Mouse (Mus musculus) adrenal gland (tissue): ENCODE results near the gene Ppp1r3g.

Experiments
- intact Hi-C: fragments of 180-260 bp; cut with DNase I; formaldehyde crosslinking; loops from one replicate; pipeline ENCODE4 v1.15.1; 2025

Ppp1r3g gene

DNA sequence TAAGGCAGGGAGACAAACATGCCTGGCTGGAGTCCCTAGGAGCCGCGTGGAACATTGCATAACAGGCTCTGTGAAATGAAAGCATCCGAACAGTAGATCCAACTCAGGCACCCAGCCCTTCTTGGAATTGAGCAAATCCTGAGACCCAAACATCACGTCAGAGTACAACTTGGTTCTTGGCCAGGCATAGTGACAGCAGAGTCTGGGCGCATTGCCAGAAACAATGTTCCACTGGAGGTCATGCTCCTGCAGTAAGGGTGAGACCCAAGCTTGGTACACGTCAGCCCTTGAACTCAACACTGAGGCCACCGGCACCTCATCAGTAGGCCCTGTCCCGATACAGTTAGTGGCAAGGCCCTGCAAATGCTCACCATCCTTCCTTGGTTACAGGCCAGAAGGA, 35.4 kb downstream of the Ppp1r3g start:
- intact Hi-C loops = no loop called here

DNA sequence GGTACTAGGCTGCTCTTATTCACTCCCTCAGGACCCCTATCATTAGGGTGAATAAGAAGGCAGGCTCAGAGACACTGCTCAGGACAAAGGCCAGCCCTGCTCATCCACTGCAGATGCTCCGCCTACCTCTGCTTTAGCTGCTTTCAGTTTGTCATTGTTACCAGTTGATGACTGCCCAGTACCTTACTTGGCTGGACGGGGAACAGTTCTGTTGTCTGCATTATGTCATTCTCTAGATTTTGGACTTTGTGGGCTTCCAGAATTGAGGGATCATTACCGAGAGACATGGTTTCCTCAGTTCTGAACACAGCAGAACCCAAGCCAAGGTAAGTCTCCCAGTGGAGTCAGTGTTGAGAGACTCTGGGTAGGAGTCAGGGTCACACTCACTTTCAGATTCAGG, 36.6 kb downstream of the Ppp1r3g start:
- intact Hi-C loops = no loop called here

DNA sequence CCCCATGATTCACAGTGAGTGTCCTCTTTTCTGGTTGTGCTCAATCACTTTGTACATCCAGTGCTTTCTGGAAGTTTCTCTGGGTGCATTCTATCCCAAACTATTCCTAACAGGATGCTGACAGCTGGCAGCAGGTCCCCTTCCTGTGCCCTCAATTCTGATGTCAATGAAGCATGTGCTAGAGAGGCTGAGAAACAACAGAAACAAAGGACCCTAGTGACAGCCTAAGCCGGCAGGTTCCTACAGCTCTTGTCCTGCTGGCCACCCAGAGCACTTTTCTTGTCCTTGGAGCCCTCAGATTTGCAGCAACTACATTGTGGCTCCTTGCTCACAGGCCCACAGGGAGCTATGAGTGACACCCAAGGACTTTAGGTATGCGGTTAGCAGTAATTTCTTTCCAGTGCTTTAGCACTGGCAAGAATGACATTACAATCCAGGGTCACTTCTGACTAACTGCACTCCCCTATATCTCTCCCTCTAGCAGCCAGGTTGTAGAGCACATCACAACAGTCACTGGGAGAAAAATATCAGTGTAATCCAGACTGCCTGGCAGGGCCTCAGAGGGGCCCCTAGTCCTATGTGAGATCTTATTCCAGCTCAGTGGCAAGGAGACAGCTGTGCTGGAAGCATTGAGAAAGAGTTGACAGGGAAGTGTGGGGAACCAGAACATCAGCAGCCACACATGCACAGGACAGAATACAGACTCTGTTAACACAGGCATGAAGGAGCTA, 37.2 kb downstream of the Ppp1r3g start:
- intact Hi-C loops = no loop called here

DNA sequence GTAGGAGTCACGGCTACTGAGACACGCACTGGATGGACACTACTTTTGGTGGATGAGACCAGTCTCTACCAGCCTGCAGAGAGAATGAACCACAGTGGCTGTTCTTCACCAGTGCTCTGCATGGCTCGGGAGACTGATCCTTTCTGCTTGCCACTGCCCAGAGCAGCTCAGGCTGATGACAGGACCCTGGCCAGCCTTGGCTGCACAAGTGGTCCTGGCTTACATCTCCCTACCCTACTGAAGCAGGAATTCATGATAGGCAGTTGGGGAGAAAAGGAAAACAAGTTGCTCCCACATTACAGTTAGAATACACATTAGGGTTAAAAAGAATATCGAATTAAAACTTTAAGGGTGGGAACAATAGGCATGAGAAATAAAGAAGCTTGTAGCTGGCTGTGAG, 39.0 kb downstream of the Ppp1r3g start:
- intact Hi-C loops = no loop called here

DNA sequence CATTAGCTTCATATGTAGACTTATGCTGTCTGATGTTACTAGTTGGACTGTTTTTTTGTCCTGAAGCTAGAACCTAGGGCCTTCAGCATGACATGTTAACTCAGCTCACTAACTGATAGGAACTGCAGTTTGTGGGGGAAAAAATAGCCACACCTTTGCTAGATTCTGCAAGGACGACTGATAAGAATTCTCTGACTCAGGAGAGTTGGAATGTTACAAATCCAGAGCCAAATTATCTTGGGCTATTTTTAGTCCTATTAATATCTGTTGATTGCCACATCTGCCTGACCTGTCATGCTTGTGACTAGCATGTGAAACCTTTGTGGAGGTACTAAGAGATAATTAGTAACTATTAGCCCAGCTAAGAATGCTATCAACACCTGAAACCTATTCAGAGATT, 42.2 kb downstream of the Ppp1r3g start:
- intact Hi-C loops = no loop called here

DNA sequence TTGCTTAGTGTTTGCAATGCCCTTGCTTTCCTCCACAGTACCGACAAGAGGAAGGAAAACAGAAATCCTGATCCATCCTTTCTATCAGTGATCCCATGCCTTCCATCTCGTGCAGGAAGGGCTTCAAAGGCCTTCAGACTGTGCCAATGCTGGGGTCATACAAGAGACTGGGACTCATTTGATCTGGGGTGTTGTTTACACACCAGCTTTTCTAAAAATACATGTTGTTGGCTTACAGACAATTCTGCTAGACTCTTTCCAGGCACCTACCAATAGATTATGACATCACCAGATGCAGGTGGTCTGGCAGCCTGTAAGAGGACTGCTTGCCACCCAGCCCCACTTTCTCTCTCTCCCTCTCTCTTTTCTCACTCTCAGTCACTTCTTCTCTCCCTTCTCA, 51.3 kb downstream of the Ppp1r3g start:
- intact Hi-C loops = no loop called here

DNA sequence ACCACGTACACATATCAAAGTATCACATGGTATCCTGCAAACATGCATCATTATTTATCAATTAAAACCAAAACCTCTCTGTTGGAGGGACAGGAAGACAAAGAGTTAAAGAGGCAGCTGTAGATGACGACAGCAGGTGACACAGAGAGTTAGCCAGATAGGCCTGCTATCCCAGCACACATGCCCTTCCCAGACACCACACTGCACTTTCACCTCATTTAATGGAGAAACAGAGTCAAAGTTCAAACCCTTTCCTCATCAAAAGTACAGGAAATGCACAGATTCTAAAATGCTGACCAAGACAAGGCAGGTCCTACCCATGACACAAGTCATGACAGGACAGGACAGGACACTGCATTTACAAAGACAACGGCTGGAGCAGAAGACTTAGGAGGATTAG, 57.0 kb downstream of the Ppp1r3g start:
- intact Hi-C loops = loop anchor here (5.0 kb wide), 2 partner anchors 97 to 267 kb away; no protein-coding TSS in a partner anchor

DNA sequence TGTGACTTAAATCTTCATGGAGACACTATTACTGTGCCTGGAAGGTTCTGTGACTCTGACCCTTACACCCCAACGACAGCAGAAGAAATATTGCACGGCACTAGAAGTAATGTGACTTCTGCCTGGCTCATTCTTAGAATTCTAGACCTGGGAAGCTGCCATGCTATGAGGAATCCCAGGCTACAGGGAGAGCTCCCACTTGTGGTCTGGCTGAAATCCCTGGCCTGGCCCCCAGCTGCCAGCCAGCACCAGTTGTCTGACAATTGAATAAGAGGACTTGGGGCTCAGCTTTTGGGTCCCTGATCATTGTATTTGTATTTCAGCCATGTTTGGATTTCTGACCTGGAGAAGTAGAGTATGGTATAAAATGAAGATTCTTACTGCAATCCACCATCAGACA, 59.4 kb downstream of the Ppp1r3g start:
- intact Hi-C loops = loop anchor here (5.0 kb wide), 2 partner anchors 94 to 264 kb away; no protein-coding TSS in a partner anchor

DNA sequence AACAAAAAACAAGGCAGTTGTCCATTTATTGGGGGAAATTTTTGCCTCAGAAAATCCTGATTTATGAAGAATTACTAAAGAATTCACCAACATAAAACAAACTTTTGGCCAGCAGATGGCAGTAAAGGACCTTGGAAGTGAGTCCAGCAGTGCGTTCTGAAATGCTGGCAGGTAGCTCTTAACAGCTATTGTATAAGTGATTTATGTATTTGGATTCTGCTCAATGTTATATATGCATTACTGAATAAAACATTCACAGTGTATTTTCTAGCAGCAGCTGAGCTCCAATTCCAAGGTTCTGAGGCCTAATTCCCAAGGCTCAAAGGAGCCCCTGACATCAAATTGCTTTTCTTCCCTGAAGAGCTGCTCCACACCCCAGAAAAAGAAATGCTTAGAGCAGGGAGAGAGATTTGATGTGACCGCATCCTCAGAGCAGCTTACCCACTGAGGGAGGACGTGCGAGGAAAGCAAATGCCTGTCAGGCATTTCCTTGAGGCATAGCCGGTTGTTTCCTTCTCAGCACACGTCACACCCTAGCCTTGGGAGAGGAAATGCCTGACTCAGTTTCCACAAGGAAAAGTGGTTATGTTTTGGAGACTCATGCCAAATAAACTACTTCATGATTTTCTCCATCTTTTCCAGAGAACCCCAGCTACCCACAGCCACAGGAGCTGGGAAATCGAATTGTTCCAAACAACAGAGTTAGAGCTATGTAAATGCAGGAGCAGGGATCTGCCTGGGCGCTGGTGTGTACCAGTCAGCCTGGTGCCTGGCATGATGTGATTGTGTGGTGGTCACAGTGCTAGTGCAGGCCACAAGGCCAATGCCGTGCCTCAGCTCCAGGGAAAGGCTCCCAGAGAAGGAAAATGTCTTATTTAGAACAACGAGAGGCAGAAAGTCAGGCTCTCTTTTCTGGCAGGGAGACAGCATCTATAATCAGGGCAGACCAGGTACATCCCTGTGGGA, 61.0 kb downstream of the Ppp1r3g start:
- intact Hi-C loops = loop anchor here (5.0 kb wide), 3 partner anchors 93 to 1293 kb away; no protein-coding TSS in a partner anchor
